Mouse (Mus musculus): ENCODE results near the gene Cass4. TPM values are rescaled to one million over a fixed set of nuclear protein-coding genes. Genes with fewer than 3 reads are reported as not detected.

Gene Cass4
- total RNA-seq (2012; rRNA removed), result 3.8 and 5.3 TPM in 2 replicates
- 2.9 and 3.3 TPM in 2 replicates for total RNA-seq (2014; rRNA removed)
- 3.7 and 3.8 TPM in 2 replicates for polyA plus RNA-seq (2012; ENCODE audit: insufficient read length, low read depth)

DNA sequence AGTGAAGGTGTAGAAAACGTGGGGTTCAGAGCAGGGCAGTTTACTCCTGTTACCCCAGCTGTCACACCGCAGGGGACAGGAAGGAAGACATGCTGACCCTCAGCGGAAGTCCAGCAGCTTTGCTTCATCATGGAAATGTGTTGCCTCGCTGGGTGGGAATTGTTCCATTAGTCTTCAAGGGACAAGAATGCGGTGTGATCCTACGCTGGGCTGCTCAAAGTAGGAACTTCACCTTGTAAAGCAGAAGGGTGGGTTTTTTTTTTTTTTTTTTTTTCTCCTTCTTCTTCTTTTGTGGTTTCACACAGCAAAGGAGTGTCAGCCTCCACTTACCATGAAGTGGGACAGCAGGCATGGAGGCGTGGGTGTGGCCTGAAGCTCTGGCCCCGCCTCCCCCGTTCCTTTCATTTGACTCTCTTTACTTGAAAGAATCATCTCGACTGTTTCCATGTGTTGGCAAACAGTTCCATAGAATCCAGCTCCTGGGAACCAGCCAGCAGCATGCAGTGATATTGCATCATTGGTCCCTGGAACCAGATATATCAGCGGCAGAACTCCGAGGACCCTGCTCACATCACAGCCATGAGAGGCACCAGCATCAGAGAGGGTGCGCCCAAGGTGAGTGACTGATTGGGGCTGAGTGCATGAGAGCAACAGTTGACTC, at the start of gene Cass4:
Cass4 (plus strand) TSS at position 404 of the 661 bp plus-strand sequence.
- peak within 1 kb of the TSS; percentile 58 to 75 (median 58) for H3K4me3 ChIP-seq (replicated peaks in 1 of 3; ENCODE audit: low read depth in 2 of 3, low read length in 2 of 3, poor library complexity in 1 of 3)
- no peaks in the 10 kb centered on the region for H3K27me3 ChIP-seq (replicated peaks)
- DNase-seq (ENCODE audit: extremely low read depth), result peak; percentile 74
- H3K9ac ChIP-seq (ENCODE audit: insufficient read depth, low read depth), result peak within 1 kb of the TSS; percentile 66
- peaks cover 12 to 68% of the 10 kb centered on the region in 2 experiments for H3K4me1 ChIP-seq (ENCODE audit: control insufficient read depth in 1 of 2, insufficient read depth in 2 of 2)
- peaks cover 0 to 17% of the 10 kb centered on the region in 2 experiments for H3K36me3 ChIP-seq (replicated peaks in 1 of 2; ENCODE audit: control insufficient read depth in 1 of 2, insufficient read depth in 1 of 2, low read length in 1 of 2)
- dilution Hi-C loops (cut with MboI; ENCODE audit: extremely low pct_ligation_motif_present, extremely low pct_unique_long_range_greater_than_20kb, low sequenced_read_pairs), result no loop called here
- peak within 1 kb of the TSS; percentile 70 for H3K4me2 ChIP-seq (ENCODE audit: insufficient read depth, low read depth, poor library complexity, severe bottlenecking)
- TF ChIP-seq PAX5 (IDR thresholded peaks at IDR 0.05; ENCODE audit: low read length), result no peak
- no peak for TF ChIP-seq ZMIZ1 (IDR thresholded peaks at IDR 0.05; ENCODE audit: low read depth, low read length)
- peak; percentile 50 for TF ChIP-seq NELFE (IDR thresholded peaks at IDR 0.05; ENCODE audit: low read depth, low read length)
- TF ChIP-seq MAX (IDR thresholded peaks at IDR 0.05; ENCODE audit: low read length), result peak; percentile 62; the same call in 1 of the 2 replicates
- peak; percentile 41; the same call in 1 of the 2 replicates for TF ChIP-seq TCF12 (IDR thresholded peaks at IDR 0.05; ENCODE audit: low read depth, low read length)
- TF ChIP-seq ZNF384 (IDR thresholded peaks at IDR 0.05; ENCODE audit: low read depth, low read length), result peak; percentile 95
- peak; percentile 72; the same call in 1 of the 2 replicates for TF ChIP-seq MYC (IDR thresholded peaks at IDR 0.05; ENCODE audit: low read depth, low read length)
- TF ChIP-seq BHLHE40 (IDR thresholded peaks at IDR 0.05; ENCODE audit: low read depth, low read length), result no peak
- TF ChIP-seq POLR2A (IDR thresholded peaks at IDR 0.05; ENCODE audit: low read depth, low read length), result peak; percentile 29; the same call in 1 of the 2 replicates
- peak; percentile 26; the same call in 1 of the 2 replicates for TF ChIP-seq NRF1 (IDR thresholded peaks at IDR 0.05; ENCODE audit: low read depth, low read length)
- H3K79me2 ChIP-seq (replicated peaks; ENCODE audit: control insufficient read depth, extremely low read depth, insufficient read depth, poor library complexity, severe bottlenecking), result 0 out of 2 replicates have a peak, but pooled peaks cover 3% of the 10 kb centered on the region
- H3K9me3 ChIP-seq (replicated peaks; ENCODE audit: low read length), result peaks cover 7% of the 10 kb centered on the region
- in situ Hi-C loops (cut with MboI; ENCODE audit: low pct_ligation_motif_present, low pct_unique_long_range_greater_than_20kb, low sequenced_read_pairs), result no loop called here
- H3K27ac ChIP-seq (ENCODE audit: insufficient read depth, low read depth), result peak within 1 kb of the TSS; percentile 70

DNA sequence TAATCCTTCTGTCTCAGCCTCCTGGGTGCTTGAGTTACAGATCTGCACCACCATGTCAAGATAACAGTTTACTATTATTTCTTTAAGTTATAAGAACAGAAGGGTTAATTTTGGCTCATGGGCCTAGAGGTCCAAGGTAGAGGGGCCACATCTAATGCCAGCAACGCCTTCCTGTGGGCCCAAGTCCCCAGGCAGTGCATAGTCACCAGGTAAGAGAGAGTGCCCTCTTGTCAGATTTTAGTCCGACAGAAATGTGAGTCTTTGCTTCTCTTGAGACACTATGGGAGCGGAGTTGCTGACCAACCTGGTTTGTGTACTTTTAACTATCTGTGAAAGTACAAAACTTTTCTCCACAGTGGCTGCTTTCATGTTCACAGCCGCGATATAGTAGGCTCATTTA, 48.9 kb upstream of the Cass4 start:
- peak overlapping the region; percentile 96; the same call in 1 of the 2 replicates for H3K4me2 ChIP-seq (ENCODE audit: insufficient read depth, low read depth, poor library complexity, severe bottlenecking)
- H3K27me3 ChIP-seq (replicated peaks), result peaks cover 46% of the 10 kb centered on the region
- no peaks in the 10 kb centered on the region for H3K36me3 ChIP-seq (replicated peaks in 1 of 2; ENCODE audit: control insufficient read depth in 1 of 2, insufficient read depth in 1 of 2, low read length in 1 of 2)
- 0 out of 4 replicates have a peak, but pooled peaks cover 2 to 5% of the 10 kb centered on the region in 2 experiments for H3K4me1 ChIP-seq (ENCODE audit: control insufficient read depth in 1 of 2, insufficient read depth in 2 of 2)
- in situ Hi-C loops (cut with MboI; ENCODE audit: low pct_ligation_motif_present, low pct_unique_long_range_greater_than_20kb, low sequenced_read_pairs) (no loop called here), dilution Hi-C loops (cut with MboI; ENCODE audit: extremely low pct_ligation_motif_present, extremely low pct_unique_long_range_greater_than_20kb, low sequenced_read_pairs) (no loop called here)
- no peak for DNase-seq (ENCODE audit: extremely low read depth)
- TF ChIP-seq RAD21 (IDR thresholded peaks at IDR 0.05; ENCODE audit: low read depth, low read length) (no peak), ZNF384 (IDR thresholded peaks at IDR 0.05; ENCODE audit: low read depth, low read length) (no peak), HCFC1 (IDR thresholded peaks at IDR 0.05; ENCODE audit: low read depth, low read length) (no peak), IRF4 (IDR thresholded peaks at IDR 0.05; ENCODE audit: low read depth, low read length) (no peak), CTCF (conservative IDR thresholded peaks at IDR 0.05 in 1 of 2, IDR thresholded peaks at IDR 0.05 in 1 of 2; ENCODE audit: low read depth in 2 of 2, low read length in 2 of 2) (no peak), MAZ (IDR thresholded peaks at IDR 0.05; ENCODE audit: low read depth, low read length) (no peak), ZC3H11A (IDR thresholded peaks at IDR 0.05; ENCODE audit: low read depth, low read length) (no peak), MXI1 (IDR thresholded peaks at IDR 0.05; ENCODE audit: low read depth, low read length) (no peak), NRF1 (IDR thresholded peaks at IDR 0.05; ENCODE audit: low read depth, low read length) (no peak), POLR2A (IDR thresholded peaks at IDR 0.05; ENCODE audit: low read depth, low read length) (no peak), POLR2AphosphoS2 (IDR thresholded peaks at IDR 0.05; ENCODE audit: low read depth, low read length) (no peak), SIN3A (IDR thresholded peaks at IDR 0.05; ENCODE audit: low read length) (no peak)
- no peak overlapping the region for H3K9ac ChIP-seq (ENCODE audit: insufficient read depth, low read depth)
- H3K27ac ChIP-seq (ENCODE audit: insufficient read depth, low read depth), result no peak overlapping the region
- H3K79me2 ChIP-seq (replicated peaks; ENCODE audit: control insufficient read depth, extremely low read depth, insufficient read depth, poor library complexity, severe bottlenecking), result no peaks in the 10 kb centered on the region
- H3K4me3 ChIP-seq (replicated peaks in 1 of 3; ENCODE audit: low read depth in 2 of 3, low read length in 2 of 3, poor library complexity in 1 of 3), result no peak overlapping the region
- peaks cover 5% of the 10 kb centered on the region for H3K9me3 ChIP-seq (replicated peaks; ENCODE audit: low read length)

Data from CH12.LX (cell line).